Mouse (Mus musculus) forebrain, embryonic 14.5 days (tissue): ENCODE data around the gene Hoxa10. TPM values are rescaled to one million over a fixed set of nuclear protein-coding genes. Genes with fewer than 3 reads are reported as not detected.
A peak's percentile ranks its signal among the peaks of the same experiment; 100 is the strongest.

ENCODE experiments used
- ATAC-seq: fragments of 200-750 bp; cut with Nextera tagmentation; 2 replicates; pipeline ENCODE4 v1.8.0; 2017; ENCODE audit warnings: mild to moderate bottlenecking, moderate library complexity
- DNase-seq: peaks from one replicate; pipeline ENCODE4 v3.0.0-alpha.2; 2015; ENCODE audit warnings: low spot score
- H3K27ac ChIP-seq: fragments of 300-500 bp; sonication (generic); 2 replicates; pipeline ENCODE4 v1.5.1; 2014; ENCODE audit warnings: low read depth, mild to moderate bottlenecking, control low read depth, low read length, moderate library complexity
- H3K27me3 ChIP-seq: fragments of 300-500 bp; sonication (generic); replicated peaks from 2 replicates; pipeline ENCODE4 v1.6.1; 2014; ENCODE audit warnings: low read length, control low read depth, mixed read lengths; ENCODE audit not compliant: control insufficient read depth, insufficient read depth
- H3K36me3 ChIP-seq: fragments of 300-500 bp; sonication (generic); 2 replicates; pipeline ENCODE4 v1.6.1; 2014; ENCODE audit warnings: low read length, control low read depth; ENCODE audit not compliant: control insufficient read depth, insufficient read depth
- H3K4me1 ChIP-seq: fragments of 300-500 bp; sonication (generic); 2 replicates; pipeline ENCODE4 v1.6.1; 2014; ENCODE audit warnings: antibody characterized with exemption, low read length, control low read depth; ENCODE audit not compliant: control insufficient read depth, insufficient read depth
- H3K4me2 ChIP-seq: fragments of 300-500 bp; sonication (generic); 2 replicates; pipeline ENCODE4 v1.6.1; 2014; ENCODE audit warnings: mild to moderate bottlenecking, control low read depth, low read length
- H3K4me3 ChIP-seq: fragments of 300-500 bp; sonication (generic); 2 replicates; pipeline ENCODE4 v1.5.1; 2014; ENCODE audit warnings: low read depth, low read length, control low read depth
- H3K9ac ChIP-seq: fragments of 300-500 bp; sonication (generic); 2 replicates; pipeline ENCODE4 v1.6.1; 2014; ENCODE audit warnings: mild to moderate bottlenecking, low read length, control low read depth, moderate library complexity
- H3K9me3 ChIP-seq: fragments of 300-500 bp; sonication (generic); replicated peaks from 2 replicates; pipeline ENCODE4 v1.6.1; 2016; ENCODE audit warnings: low read length, control low read depth, mixed read lengths; ENCODE audit not compliant: control insufficient read depth
- WGBS: fragments of 180-500 bp; shearing (Covaris S2); extraction: QIAGEN DNeasy Blood & Tissue Kit; methylation state at CpG from one replicate; pipeline ENCODE4 v1.1.7; 2014; 5-methylcytosine and 5-hydroxymethylcytosine counted together
- polyA plus RNA-seq: library from polyadenylated mRNA; unstranded; fragments of >200 nt; fragmentation: Nextera tagmentation; extraction: Ambion mirVana; gene quantifications from 2 replicates; pipeline ENCODE4 v1.2.1, GENCODE M21; 2014

Gene Hoxa10
- polyA plus RNA-seq, 1 experiment from 2014 or later = not detected

- no peak overlapping the region for H3K9ac ChIP-seq
- no peaks in the 10 kb centered on the region for H3K4me1 ChIP-seq
- WGBS = under 1% methylated on average over 25 of the region's 25 CpGs
- no peak overlapping the region for H3K27ac ChIP-seq
- DNase-seq (no peak), ATAC-seq (no peak)
- H3K9me3 ChIP-seq = no peaks in the 10 kb centered on the region
- no peak overlapping the region for H3K4me3 ChIP-seq
- H3K27me3 ChIP-seq = peaks cover 86% of the 10 kb centered on the region
- H3K36me3 ChIP-seq = no peaks in the 10 kb centered on the region
- H3K4me2 ChIP-seq = no peak overlapping the region
These were observed 18.6 kb upstream of the Hoxa10 start for GRCm38 (mm10) chr6:52259081-52259790.

- Histone ChIP-seq H3K4me2 (no peak overlapping the region), H3K27me3 (peaks cover 86% of the 10 kb centered on the region), H3K36me3 (no peaks in the 10 kb centered on the region), H3K9ac (no peak overlapping the region), H3K27ac (no peak overlapping the region), H3K4me1 (no peaks in the 10 kb centered on the region), H3K9me3 (no peaks in the 10 kb centered on the region), H3K4me3 (no peak overlapping the region)
- ATAC-seq (no peak), DNase-seq (peak; percentile 88)
- WGBS = 2% methylated on average over 6 of the region's 6 CpGs
These were observed 16.3 kb upstream of the Hoxa10 start for GRCm38 (mm10) chr6:52256956-52257355.

GRCm38 (mm10) chr6:52253511-52254500 lies 13.2 kb upstream of the Hoxa10 start:
- DNase-seq = no peak
- no peak overlapping the region for H3K4me2 ChIP-seq
- H3K4me3 ChIP-seq = no peak overlapping the region
- H3K4me1 ChIP-seq = no peaks in the 10 kb centered on the region
- 1% methylated on average over 59 of the region's 59 CpGs for WGBS
- no peak overlapping the region for H3K27ac ChIP-seq
- no peaks in the 10 kb centered on the region for H3K9me3 ChIP-seq
- no peaks in the 10 kb centered on the region for H3K36me3 ChIP-seq
- ATAC-seq = no peak
- H3K27me3 ChIP-seq = peaks cover 92% of the 10 kb centered on the region
- no peak overlapping the region for H3K9ac ChIP-seq

GRCm38 (mm10) chr6:52252775-52253376 lies 12.2 kb upstream of the Hoxa10 start:
- WGBS = 2% methylated on average over 35 of the region's 35 CpGs
- no peaks in the 10 kb centered on the region for H3K9me3 ChIP-seq
- DNase-seq (no peak), ATAC-seq (no peak)
- no peak overlapping the region for H3K4me2 ChIP-seq
- H3K27me3 ChIP-seq = peaks cover 93% of the 10 kb centered on the region
- H3K4me3 ChIP-seq = no peak overlapping the region
- no peaks in the 10 kb centered on the region for H3K4me1 ChIP-seq
- H3K9ac ChIP-seq = no peak overlapping the region
- no peak overlapping the region for H3K27ac ChIP-seq
- H3K36me3 ChIP-seq = no peaks in the 10 kb centered on the region

DNA sequence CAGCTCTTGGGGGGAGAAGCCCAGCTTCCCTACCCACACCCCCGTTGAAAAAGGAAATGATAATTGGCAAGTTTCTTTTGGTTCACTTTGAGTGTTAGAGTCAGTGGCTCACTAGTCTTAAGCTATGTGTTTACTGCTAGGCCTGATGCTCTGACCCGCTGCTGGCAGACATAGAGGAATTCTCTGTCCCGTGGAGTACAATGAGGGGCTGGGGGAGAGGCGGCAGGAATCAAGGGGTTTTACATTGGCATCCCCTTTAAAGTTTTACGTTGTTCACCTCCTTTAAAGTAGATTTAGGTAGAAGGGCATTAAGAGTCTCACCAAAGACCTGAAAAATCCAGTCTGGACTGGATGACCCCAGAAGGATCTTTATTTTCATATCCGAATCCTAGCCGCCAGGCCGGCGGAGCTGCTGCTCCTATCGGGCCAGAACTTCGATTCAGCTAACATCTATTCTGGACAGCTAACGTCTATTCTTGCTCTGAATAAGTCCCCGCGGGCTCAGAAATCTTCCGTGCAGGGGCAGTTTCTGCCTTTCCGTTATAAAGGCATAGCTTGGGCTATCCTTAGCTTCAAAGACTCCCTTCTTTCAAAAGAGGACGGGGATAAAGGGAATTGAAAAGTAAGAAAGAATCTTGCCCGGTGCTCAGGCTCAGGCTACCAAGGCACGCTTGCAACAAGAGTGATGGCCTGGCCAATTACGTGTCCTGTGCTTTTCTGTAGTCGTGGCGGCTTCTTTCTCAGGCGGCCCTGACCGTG lies 11.5 kb upstream of the Hoxa10 start:
- Histone ChIP-seq H3K9me3 (no peaks in the 10 kb centered on the region), H3K36me3 (no peaks in the 10 kb centered on the region), H3K4me2 (no peak overlapping the region), H3K27ac (no peak overlapping the region), H3K27me3 (peaks cover 93% of the 10 kb centered on the region), H3K4me1 (no peaks in the 10 kb centered on the region), H3K4me3 (no peak overlapping the region), H3K9ac (no peak overlapping the region)
- ATAC-seq (no peak), DNase-seq (no peak)
- under 1% methylated on average over 24 of the region's 24 CpGs for WGBS

DNA sequence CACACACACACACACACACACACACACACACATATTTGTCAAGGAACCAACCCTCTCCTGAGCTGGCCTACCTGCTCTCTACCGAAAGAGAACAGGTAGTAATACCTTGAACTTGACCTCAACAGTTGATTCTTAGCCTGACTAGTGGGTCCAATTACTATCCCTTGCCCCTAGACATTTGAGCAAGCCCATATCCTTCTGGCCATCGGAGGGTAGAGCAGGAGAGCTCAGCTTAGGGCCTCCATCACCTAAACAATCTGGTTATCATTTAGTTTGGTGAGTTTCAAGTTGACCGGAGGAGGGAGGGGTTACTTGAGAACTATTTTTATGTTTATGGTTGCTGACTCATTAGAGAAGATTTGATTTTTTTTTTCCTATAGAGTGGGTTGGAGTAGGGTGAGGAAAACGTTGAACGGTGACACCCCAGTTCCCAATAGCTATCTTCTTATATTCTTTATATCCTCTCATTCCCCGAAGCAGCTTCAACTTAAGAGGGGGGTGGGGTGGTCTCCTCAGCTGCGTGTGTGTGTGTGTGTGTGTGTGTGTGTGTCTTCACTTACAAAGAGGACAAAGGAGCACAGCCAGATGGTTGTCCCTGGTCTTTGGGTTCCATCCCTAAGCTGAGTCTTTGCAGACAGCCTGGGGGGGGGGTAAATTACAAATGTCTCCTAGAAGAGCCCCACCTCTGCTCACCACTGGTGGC lies 10.7 kb upstream of the Hoxa10 start:
- H3K4me2 ChIP-seq = no peak overlapping the region
- DNase-seq = no peak
- 10% methylated on average over 7 of the region's 7 CpGs for WGBS
- H3K27me3 ChIP-seq = peaks cover 95% of the 10 kb centered on the region
- no peaks in the 10 kb centered on the region for H3K9me3 ChIP-seq
- no peak for ATAC-seq
- H3K9ac ChIP-seq = no peak overlapping the region
- no peak overlapping the region for H3K27ac ChIP-seq
- H3K36me3 ChIP-seq = no peaks in the 10 kb centered on the region
- no peak overlapping the region for H3K4me3 ChIP-seq
- H3K4me1 ChIP-seq = no peaks in the 10 kb centered on the region

GRCm38 (mm10) chr6:52249826-52250225 lies 9.2 kb upstream of the Hoxa10 start:
- no peaks in the 10 kb centered on the region for H3K9me3 ChIP-seq
- H3K36me3 ChIP-seq = no peaks in the 10 kb centered on the region
- DNase-seq (no peak), ATAC-seq (no peak)
- H3K4me1 ChIP-seq = no peaks in the 10 kb centered on the region
- H3K27ac ChIP-seq = no peak overlapping the region
- no peak overlapping the region for H3K4me3 ChIP-seq
- no peak overlapping the region for H3K4me2 ChIP-seq
- H3K9ac ChIP-seq = no peak overlapping the region
- WGBS = 5% methylated on average over 4 of the region's 4 CpGs
- peaks cover 95% of the 10 kb centered on the region for H3K27me3 ChIP-seq

DNA sequence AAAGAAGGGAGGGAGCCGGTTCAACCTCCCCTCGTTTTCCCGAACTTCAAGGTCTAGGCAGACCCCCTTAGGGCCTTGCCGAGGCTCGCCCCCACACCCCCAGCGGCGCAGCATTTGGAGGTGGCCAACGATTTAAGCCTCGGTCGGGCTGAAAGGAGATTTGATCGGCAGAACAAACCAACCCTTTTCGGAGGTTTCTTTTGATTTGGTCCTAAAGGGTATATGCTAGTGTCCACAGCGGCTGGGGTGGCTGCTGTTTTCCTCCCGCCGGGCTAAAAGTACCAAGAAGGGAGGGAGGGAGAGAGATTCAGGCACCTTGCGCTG lies 8.7 kb upstream of the Hoxa10 start:
- H3K27me3 ChIP-seq = peaks cover 98% of the 10 kb centered on the region
- no peak overlapping the region for H3K4me3 ChIP-seq
- H3K36me3 ChIP-seq = no peaks in the 10 kb centered on the region
- no peak overlapping the region for H3K4me2 ChIP-seq
- DNase-seq (no peak), ATAC-seq (no peak)
- H3K9me3 ChIP-seq = no peaks in the 10 kb centered on the region
- H3K27ac ChIP-seq = no peak overlapping the region
- WGBS = 1% methylated on average over 16 of the region's 16 CpGs
- H3K9ac ChIP-seq = no peak overlapping the region
- H3K4me1 ChIP-seq = no peaks in the 10 kb centered on the region
